Mouse (Mus musculus): Measurements from ENCODE around the gene Serpina5. TPM values are rescaled to one million over a fixed set of nuclear protein-coding genes. Genes with fewer than 3 reads are reported as not detected.
A peak's percentile ranks its signal among the peaks of the same experiment; 100 is the strongest.
"Not testable (repeated sequence)": the region's sequence is repeated elsewhere in the genome, so short reads cannot be mapped to it uniquely, and the experiment has no call there.

The Serpina5 gene
- polyA plus RNA-seq, 1 experiment from 2014 or later = not detected

DNA sequence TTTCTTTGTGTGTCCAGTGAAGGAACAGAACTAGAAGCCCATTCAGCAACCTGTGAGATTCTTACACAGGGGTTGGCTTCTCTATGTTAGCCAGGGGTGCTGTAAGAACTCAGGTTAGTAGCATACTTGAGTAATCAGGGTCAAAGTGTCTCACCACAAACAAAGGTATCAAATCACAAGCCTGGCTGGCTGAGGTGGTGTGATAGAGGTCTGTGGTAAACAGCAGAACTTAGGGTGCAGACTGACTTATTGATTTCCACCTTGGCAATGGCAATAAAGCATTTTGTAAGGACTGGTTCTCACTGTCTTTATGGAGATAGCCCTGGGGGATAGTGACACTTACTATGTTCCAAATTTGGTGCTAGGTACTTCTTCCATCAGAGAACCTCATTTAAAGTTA, 4.9 kb downstream of the Serpina5 start:
- Histone ChIP-seq H3K4me3 (ENCODE audit: control insufficient read depth in 1 of 2, insufficient read depth in 1 of 2, low read depth in 1 of 2, low read length in 2 of 2) (no peak overlapping the region), H3K9me3 (ENCODE audit: control insufficient read depth, low read length) (no peaks in the 10 kb centered on the region), H3K27me3 (ENCODE audit: control insufficient read depth, insufficient read depth, low read length) (no peaks in the 10 kb centered on the region), H3K4me2 (ENCODE audit: low read length) (no peak overlapping the region), H3K4me1 (ENCODE audit: control insufficient read depth in 2 of 2, insufficient read depth in 2 of 2, low read length in 2 of 2) (no peaks in the 10 kb centered on the region), H3K36me3 (ENCODE audit: control insufficient read depth, insufficient read depth, low read length) (no peaks in the 10 kb centered on the region), H3K9ac (ENCODE audit: low read length) (no peak overlapping the region), H3K27ac (replicated peaks in 1 of 2; ENCODE audit: control insufficient read depth in 1 of 2, insufficient read depth in 1 of 2, low read depth in 2 of 2, low read length in 2 of 2) (no peak overlapping the region)
- no peak for ATAC-seq (ENCODE audit: insufficient number of reproducible peaks, insufficient read depth, low FRiP score, low read depth)

DNA sequence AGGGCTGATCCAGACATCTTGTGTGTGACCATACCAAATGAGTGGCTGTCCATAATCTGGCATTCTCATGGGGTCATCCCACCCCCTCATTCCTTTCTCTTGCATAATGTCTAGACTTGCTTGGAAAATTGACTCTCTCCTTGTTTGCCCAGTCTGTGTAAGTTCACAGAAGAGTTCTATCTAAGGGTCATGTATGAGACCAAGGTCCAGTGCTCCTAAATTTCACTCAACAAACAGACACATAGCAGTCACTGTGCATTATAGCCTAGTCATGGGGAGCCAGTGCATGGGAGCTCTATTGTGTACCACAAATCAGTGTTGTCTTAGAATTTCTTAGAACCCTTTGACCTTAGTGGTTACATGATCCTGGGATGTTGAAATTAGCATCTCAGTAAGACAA, 6.0 kb downstream of the Serpina5 start:
- Histone ChIP-seq H3K9ac (ENCODE audit: low read length) (no peak overlapping the region), H3K4me2 (ENCODE audit: low read length) (no peak overlapping the region), H3K36me3 (ENCODE audit: control insufficient read depth, insufficient read depth, low read length) (no peaks in the 10 kb centered on the region), H3K9me3 (ENCODE audit: control insufficient read depth, low read length) (no peaks in the 10 kb centered on the region), H3K27me3 (ENCODE audit: control insufficient read depth, insufficient read depth, low read length) (no peaks in the 10 kb centered on the region), H3K4me1 (ENCODE audit: control insufficient read depth in 2 of 2, insufficient read depth in 2 of 2, low read length in 2 of 2) (no peaks in the 10 kb centered on the region), H3K27ac (replicated peaks in 1 of 2; ENCODE audit: control insufficient read depth in 1 of 2, insufficient read depth in 1 of 2, low read depth in 2 of 2, low read length in 2 of 2) (no peak overlapping the region), H3K4me3 (ENCODE audit: control insufficient read depth in 1 of 2, insufficient read depth in 1 of 2, low read depth in 1 of 2, low read length in 2 of 2) (no peak overlapping the region)
- ATAC-seq (ENCODE audit: insufficient number of reproducible peaks, insufficient read depth, low FRiP score, low read depth) = no peak

DNA sequence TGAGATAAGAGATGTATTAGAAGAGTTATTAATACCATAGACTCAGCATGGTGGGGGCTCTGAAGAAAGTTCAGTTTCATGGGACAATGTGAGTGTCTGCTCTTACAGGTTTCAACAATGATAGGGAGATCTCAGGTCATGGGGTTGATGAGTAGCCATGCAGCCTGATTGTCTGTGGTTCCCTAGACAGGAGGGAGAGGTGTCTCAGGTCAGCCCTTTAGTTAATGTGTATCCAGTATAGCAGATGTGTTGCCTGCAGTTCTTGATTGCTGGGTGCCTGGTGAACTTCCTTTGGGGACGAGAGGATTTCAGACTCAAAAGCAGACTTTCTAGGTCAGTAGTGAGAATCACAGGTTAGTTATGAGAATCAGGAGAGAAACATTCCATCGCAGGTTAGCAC, 7.6 kb downstream of the Serpina5 start:
- no peaks in the 10 kb centered on the region for H3K27me3 ChIP-seq (ENCODE audit: control insufficient read depth, insufficient read depth, low read length)
- no peak overlapping the region for H3K27ac ChIP-seq (replicated peaks in 1 of 2; ENCODE audit: control insufficient read depth in 1 of 2, insufficient read depth in 1 of 2, low read depth in 2 of 2, low read length in 2 of 2)
- WGBS = 66% methylated on average over 2 of the region's 2 CpGs
- no peak for ATAC-seq (ENCODE audit: insufficient number of reproducible peaks, insufficient read depth, low FRiP score, low read depth)
- H3K9me3 ChIP-seq (ENCODE audit: control insufficient read depth, low read length) = no peaks in the 10 kb centered on the region
- no peaks in the 10 kb centered on the region for H3K36me3 ChIP-seq (ENCODE audit: control insufficient read depth, insufficient read depth, low read length)
- H3K4me3 ChIP-seq (ENCODE audit: control insufficient read depth in 1 of 2, insufficient read depth in 1 of 2, low read depth in 1 of 2, low read length in 2 of 2) = no peak overlapping the region
- no peak overlapping the region for H3K9ac ChIP-seq (ENCODE audit: low read length)
- no peak overlapping the region for H3K4me2 ChIP-seq (ENCODE audit: low read length)
- no peaks in the 10 kb centered on the region for H3K4me1 ChIP-seq (ENCODE audit: control insufficient read depth in 2 of 2, insufficient read depth in 2 of 2, low read length in 2 of 2)

DNA sequence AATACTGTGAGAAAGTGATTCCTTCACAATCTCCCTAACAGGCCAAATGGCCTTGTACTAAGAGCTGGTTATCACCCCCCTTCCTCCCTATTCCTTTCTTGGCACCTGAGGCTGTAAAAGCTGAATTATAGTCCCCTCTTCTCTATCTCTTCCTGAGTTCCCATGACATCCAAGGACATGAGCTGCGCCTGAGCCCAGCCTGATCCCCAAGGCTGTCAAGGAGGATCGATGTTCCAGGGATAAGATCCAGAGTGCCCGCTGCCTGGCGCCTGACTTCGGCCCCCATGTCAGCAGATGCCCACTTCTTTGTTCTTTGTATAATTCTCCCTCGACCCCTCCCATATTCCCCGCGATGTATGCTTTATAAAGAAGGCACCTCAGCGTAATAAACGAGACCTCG, 11.4 kb downstream of the Serpina5 start, which contains the start of gene Serpina3a:
Gene Serpina3a, plus strand, starts transcription at position 392 of the 400 bp plus-strand sequence.
- H3K9me3 ChIP-seq (ENCODE audit: control insufficient read depth, low read length); ATAC-seq (ENCODE audit: insufficient number of reproducible peaks, insufficient read depth, low FRiP score, low read depth); H3K4me2 ChIP-seq (ENCODE audit: low read length); H3K4me1 ChIP-seq (ENCODE audit: control insufficient read depth in 2 of 2, insufficient read depth in 2 of 2, low read length in 2 of 2); H3K4me3 ChIP-seq (ENCODE audit: control insufficient read depth in 1 of 2, insufficient read depth in 1 of 2, low read depth in 1 of 2, low read length in 2 of 2); H3K36me3 ChIP-seq (ENCODE audit: control insufficient read depth, insufficient read depth, low read length); H3K27me3 ChIP-seq (ENCODE audit: control insufficient read depth, insufficient read depth, low read length); H3K27ac ChIP-seq (replicated peaks in 1 of 2; ENCODE audit: control insufficient read depth in 1 of 2, insufficient read depth in 1 of 2, low read depth in 2 of 2, low read length in 2 of 2); H3K9ac ChIP-seq (ENCODE audit: low read length): not testable (repeated sequence)
- WGBS = 89% methylated on average over 10 of the region's 11 CpGs

DNA sequence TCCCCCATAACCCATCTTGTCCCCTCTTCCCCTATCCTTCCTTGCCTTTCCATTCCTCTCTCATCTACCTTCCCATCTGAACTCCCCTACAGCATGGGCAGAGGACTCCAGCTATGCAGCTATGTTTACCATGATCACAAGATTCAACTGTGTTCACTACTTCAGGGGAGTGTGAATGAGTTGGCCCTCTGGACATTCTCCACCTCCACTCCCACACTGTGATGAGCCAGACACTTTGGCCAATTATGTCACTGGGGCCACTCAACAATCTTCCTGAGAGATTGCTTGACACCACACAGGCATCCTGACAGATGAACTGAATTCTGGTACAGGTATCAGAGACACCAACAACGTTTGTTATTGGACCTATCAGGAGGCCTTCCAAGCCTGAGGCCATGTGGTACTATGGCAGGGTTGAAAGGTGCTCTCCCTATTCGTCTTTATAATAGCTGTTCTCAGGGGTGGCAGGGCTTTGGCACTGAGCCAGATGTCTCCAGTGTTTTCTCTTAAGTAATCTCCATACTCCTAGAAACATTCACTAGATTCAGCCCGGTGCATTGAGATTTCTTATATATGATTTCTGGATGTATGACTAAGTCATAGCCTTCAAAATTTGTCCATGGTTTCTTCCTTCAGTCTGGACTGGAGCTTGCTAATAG, 14.1 kb downstream of the Serpina5 start:
- Histone ChIP-seq H3K27me3 (ENCODE audit: control insufficient read depth, insufficient read depth, low read length) (no peaks in the 10 kb centered on the region), H3K9ac (ENCODE audit: low read length) (no peak overlapping the region), H3K4me2 (ENCODE audit: low read length) (no peak overlapping the region), H3K4me1 (ENCODE audit: control insufficient read depth in 2 of 2, insufficient read depth in 2 of 2, low read length in 2 of 2) (no peaks in the 10 kb centered on the region), H3K36me3 (ENCODE audit: control insufficient read depth, insufficient read depth, low read length) (no peaks in the 10 kb centered on the region), H3K27ac (replicated peaks in 1 of 2; ENCODE audit: control insufficient read depth in 1 of 2, insufficient read depth in 1 of 2, low read depth in 2 of 2, low read length in 2 of 2) (no peak overlapping the region), H3K9me3 (ENCODE audit: control insufficient read depth, low read length) (no peaks in the 10 kb centered on the region), H3K4me3 (ENCODE audit: control insufficient read depth in 1 of 2, insufficient read depth in 1 of 2, low read depth in 1 of 2, low read length in 2 of 2) (no peak overlapping the region)
- ATAC-seq (ENCODE audit: insufficient number of reproducible peaks, insufficient read depth, low FRiP score, low read depth) = no peak
- 43% methylated on average over 3 of the region's 3 CpGs for whole genome bisulfite sequencing

DNA sequence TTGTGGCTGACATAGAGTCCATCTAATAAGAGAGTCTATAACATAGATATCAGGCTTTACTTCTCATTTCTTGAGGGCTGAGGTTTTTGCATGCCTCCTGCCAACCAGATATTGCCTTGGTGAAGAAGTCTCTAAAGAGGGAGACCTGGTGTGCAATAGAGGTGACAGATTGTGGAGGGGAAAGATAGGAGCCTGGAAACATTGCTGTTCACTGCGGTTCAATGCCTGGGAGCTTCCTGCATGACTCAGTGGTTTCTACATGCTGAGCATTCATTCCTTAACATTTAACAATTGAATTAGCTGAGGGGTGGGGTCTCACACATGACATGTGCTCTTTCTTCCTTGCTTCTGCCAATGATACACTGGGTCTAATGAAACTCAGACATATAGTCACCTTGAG, 22.2 kb downstream of the Serpina5 start:
- H3K27ac ChIP-seq (replicated peaks in 1 of 2; ENCODE audit: control insufficient read depth in 1 of 2, insufficient read depth in 1 of 2, low read depth in 2 of 2, low read length in 2 of 2) = no peak overlapping the region

DNA sequence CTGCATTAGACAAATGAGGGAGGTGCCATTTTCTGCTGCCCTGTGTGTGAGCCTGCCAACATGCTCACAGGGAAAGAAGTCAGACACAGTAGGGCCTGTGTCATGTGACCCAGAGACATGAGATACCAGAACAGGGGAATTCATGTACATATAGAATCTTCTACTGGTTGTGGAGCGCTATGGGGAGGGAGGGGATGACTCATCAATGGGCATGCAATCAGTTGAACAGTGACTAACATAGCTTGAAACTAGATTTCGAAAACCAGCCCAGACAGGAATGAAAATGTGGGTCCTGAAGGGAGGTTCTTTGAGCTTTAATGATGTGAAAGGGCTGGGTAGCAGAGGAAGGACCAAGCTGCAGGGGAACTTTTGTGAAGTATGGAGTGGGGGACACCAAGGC, 23.1 kb downstream of the Serpina5 start:
- Histone ChIP-seq H3K36me3 (ENCODE audit: control insufficient read depth, insufficient read depth, low read length) (no peaks in the 10 kb centered on the region), H3K9ac (ENCODE audit: low read length) (no peak overlapping the region), H3K4me3 (ENCODE audit: control insufficient read depth in 1 of 2, insufficient read depth in 1 of 2, low read depth in 1 of 2, low read length in 2 of 2) (no peak overlapping the region), H3K4me1 (ENCODE audit: control insufficient read depth in 2 of 2, insufficient read depth in 2 of 2, low read length in 2 of 2) (peaks cover 0 to 7% of the 10 kb centered on the region in 2 experiments; a peak in 2 of 4 replicates), H3K9me3 (ENCODE audit: control insufficient read depth, low read length) (no peaks in the 10 kb centered on the region), H3K4me2 (ENCODE audit: low read length) (no peak overlapping the region), H3K27ac (replicated peaks in 1 of 2; ENCODE audit: control insufficient read depth in 1 of 2, insufficient read depth in 1 of 2, low read depth in 2 of 2, low read length in 2 of 2) (no peak overlapping the region), H3K27me3 (ENCODE audit: control insufficient read depth, insufficient read depth, low read length) (no peaks in the 10 kb centered on the region)
- WGBS = 82% methylated on average over 2 of the region's 2 CpGs
- no peak for ATAC-seq (ENCODE audit: insufficient number of reproducible peaks, insufficient read depth, low FRiP score, low read depth)

More for the DNA sequence above, 22.2 kb downstream of the Serpina5 start:
- no peak overlapping the region for H3K4me2 ChIP-seq (ENCODE audit: low read length)
- no peak overlapping the region for H3K9ac ChIP-seq (ENCODE audit: low read length)
- ATAC-seq (ENCODE audit: insufficient number of reproducible peaks, insufficient read depth, low FRiP score, low read depth) = no peak
- H3K9me3 ChIP-seq (ENCODE audit: control insufficient read depth, low read length) = no peaks in the 10 kb centered on the region
- H3K27me3 ChIP-seq (ENCODE audit: control insufficient read depth, insufficient read depth, low read length) = no peaks in the 10 kb centered on the region
- H3K4me1 ChIP-seq (ENCODE audit: control insufficient read depth in 2 of 2, insufficient read depth in 2 of 2, low read length in 2 of 2) = peaks cover 0 to 7% of the 10 kb centered on the region in 2 experiments; a peak in 2 of 4 replicates
- no peaks in the 10 kb centered on the region for H3K36me3 ChIP-seq (ENCODE audit: control insufficient read depth, insufficient read depth, low read length)
- H3K4me3 ChIP-seq (ENCODE audit: control insufficient read depth in 1 of 2, insufficient read depth in 1 of 2, low read depth in 1 of 2, low read length in 2 of 2) = no peak overlapping the region
- WGBS = 61% methylated on average over 1 of the region's 1 CpGs

DNA sequence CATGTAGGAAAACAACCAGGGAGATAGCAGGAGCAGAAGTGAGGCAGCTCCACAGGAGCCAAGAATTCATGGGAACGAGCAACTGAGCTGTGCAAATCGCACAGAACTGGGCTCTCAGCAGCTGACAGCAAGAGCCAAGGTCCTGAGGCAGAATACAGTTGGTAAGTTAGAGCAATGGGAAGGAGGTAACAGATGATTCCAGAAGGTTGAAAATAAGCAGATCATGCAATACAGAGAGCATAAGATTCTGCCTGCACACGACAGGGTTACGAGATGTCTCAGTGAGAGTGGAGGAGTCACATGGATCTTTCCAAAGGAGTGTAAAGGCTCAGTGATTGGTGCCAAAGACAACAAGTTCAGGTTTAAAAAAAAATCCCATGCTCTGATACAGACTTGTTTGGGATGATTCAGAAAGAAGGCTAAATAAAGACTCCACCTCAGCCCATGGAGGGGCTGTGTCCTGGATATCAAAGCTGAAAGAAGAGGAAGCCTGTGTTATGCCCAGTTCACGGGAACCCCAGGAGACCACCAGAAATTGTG, 24.2 kb downstream of the Serpina5 start:
- Histone ChIP-seq H3K4me1 (ENCODE audit: control insufficient read depth in 2 of 2, insufficient read depth in 2 of 2, low read length in 2 of 2) (peaks cover 0 to 7% of the 10 kb centered on the region in 2 experiments; a peak in 2 of 4 replicates), H3K9me3 (ENCODE audit: control insufficient read depth, low read length) (no peaks in the 10 kb centered on the region), H3K27me3 (ENCODE audit: control insufficient read depth, insufficient read depth, low read length) (no peaks in the 10 kb centered on the region), H3K27ac (replicated peaks in 1 of 2; ENCODE audit: control insufficient read depth in 1 of 2, insufficient read depth in 1 of 2, low read depth in 2 of 2, low read length in 2 of 2) (no peak overlapping the region), H3K9ac (ENCODE audit: low read length) (no peak overlapping the region), H3K4me3 (ENCODE audit: control insufficient read depth in 1 of 2, insufficient read depth in 1 of 2, low read depth in 1 of 2, low read length in 2 of 2) (no peak overlapping the region), H3K4me2 (ENCODE audit: low read length) (no peak overlapping the region), H3K36me3 (ENCODE audit: control insufficient read depth, insufficient read depth, low read length) (no peaks in the 10 kb centered on the region)
- 53% methylated on average over 5 of the region's 5 CpGs for WGBS
- peak; percentile 41; the same call in 1 of the 2 replicates for ATAC-seq (ENCODE audit: insufficient number of reproducible peaks, insufficient read depth, low FRiP score, low read depth)

Measured in heart, embryonic 14.5 days (tissue).